Mouse (Mus musculus) heart, postnatal 36 days (tissue): ENCODE results near the gene Hoxa2. TPM values are rescaled to one million over a fixed set of nuclear protein-coding genes. Genes with fewer than 3 reads are reported as not detected.

Experiments
- DNase-seq, 2 experiments: peaks; one replicate each; pipeline ENCODE4 v3.0.0; 2021 to 2022
- intact Hi-C: fragments of 180-260 bp; cut with DNase I; formaldehyde crosslinking; loops from one replicate; pipeline ENCODE4 v1.15.1; 2025
- total RNA-seq, 2 experiments: library from RNA; stranded (reverse); gene quantifications; 2 replicates each; pipeline ENCODE4 v1.2.3; 2021

Hoxa2 gene
- total RNA-seq, 2 experiments from 2014 or later = 0.62 TPM; not detected in 1

GRCm38 (mm10) chr6:52182030-52182429 is 17.4 kb upstream of the Hoxa2 start:
- no peak for DNase-seq
- intact Hi-C loops = no loop called here

- intact Hi-C loops = no loop called here
- no peak for DNase-seq
Observed at GRCm38 (mm10) chr6:52180726-52181125, 16.1 kb upstream of the Hoxa2 start.

- intact Hi-C loops = no loop called here
- DNase-seq = no peak
Observed at GRCm38 (mm10) chr6:52180213-52180710, 15.6 kb upstream of the Hoxa2 start.

- intact Hi-C loops = no loop called here
Observed at GRCm38 (mm10) chr6:52179690-52180089, 15.1 kb upstream of the Hoxa2 start.

GRCm38 (mm10) chr6:52178918-52179665 is 14.5 kb upstream of the Hoxa2 start:
- no peak for DNase-seq
- intact Hi-C loops = no loop called here

More at GRCm38 (mm10) chr6:52179690-52180089, 15.1 kb upstream of the Hoxa2 start:
- DNase-seq = no peak

- intact Hi-C loops = no loop called here
- DNase-seq = no peak
Observed at GRCm38 (mm10) chr6:52177806-52178205, 13.2 kb upstream of the Hoxa2 start.

- DNase-seq = no peak
- intact Hi-C loops = no loop called here
Observed at GRCm38 (mm10) chr6:52177061-52177735, 12.6 kb upstream of the Hoxa2 start, which contains the start of gene 5730596B20Rik. Gene 5730596B20Rik (plus strand): TSS chr6:52177498.

GRCm38 (mm10) chr6:52176391-52176790 is 11.8 kb upstream of the Hoxa2 start:
- no peak for DNase-seq
- intact Hi-C loops = no loop called here

- DNase-seq = no peak
- intact Hi-C loops = no loop called here
Observed at GRCm38 (mm10) chr6:52175864-52176263, 11.2 kb upstream of the Hoxa2 start.

GRCm38 (mm10) chr6:52174968-52175751 is 10.5 kb upstream of the Hoxa2 start:
- intact Hi-C loops = no loop called here
- no peak for DNase-seq

- no peak for DNase-seq
- intact Hi-C loops = no loop called here
Observed at GRCm38 (mm10) chr6:52173648-52174047, 9.0 kb upstream of the Hoxa2 start.

- DNase-seq = peak in 1 of 2 experiments; percentile 61
- intact Hi-C loops = no loop called here
Observed at GRCm38 (mm10) chr6:52172501-52172900, 7.9 kb upstream of the Hoxa2 start.

GRCm38 (mm10) chr6:52171938-52172337 is 7.3 kb upstream of the Hoxa2 start:
- intact Hi-C loops = no loop called here
- no peak for DNase-seq

GRCm38 (mm10) chr6:52171331-52171730 is 6.7 kb upstream of the Hoxa2 start:
- intact Hi-C loops = no loop called here
- no peak for DNase-seq

- intact Hi-C loops = no loop called here
- DNase-seq = no peak
Observed at GRCm38 (mm10) chr6:52170898-52171223, 6.2 kb upstream of the Hoxa2 start.

- intact Hi-C loops = no loop called here
Observed at GRCm38 (mm10) chr6:52170166-52170897, 5.7 kb upstream of the Hoxa2 start.

GRCm38 (mm10) chr6:52169499-52170165 is 5.0 kb upstream of the Hoxa2 start:
- DNase-seq = no peak
- intact Hi-C loops = loop anchor here (5.0 kb wide), 1 partner anchor 997 kb away; no protein-coding TSS in a partner anchor

More at GRCm38 (mm10) chr6:52170166-52170897, 5.7 kb upstream of the Hoxa2 start:
- DNase-seq = no peak

- no peak for DNase-seq
- intact Hi-C loops = loop anchor here (5.0 kb wide), 1 partner anchor 996 kb away; no protein-coding TSS in a partner anchor
Observed at GRCm38 (mm10) chr6:52168191-52169055, 3.8 kb upstream of the Hoxa2 start.

- DNase-seq = no peak
- intact Hi-C loops = loop anchor here (5.0 kb wide), 1 partner anchor 995 kb away; no protein-coding TSS in a partner anchor
Observed at GRCm38 (mm10) chr6:52167736-52168161, 3.1 kb upstream of the Hoxa2 start.
